Mouse (Mus musculus) stomach, embryonic 16.5 days (tissue): ENCODE measurements at regions not wholly inside any gene's neighbourhood (a gene's known extent, or its start where the extent isn't known, plus 50 kb on each side); places are given as distances from the start of the nearest gene placed in this dataset.

Experiments
- ATAC-seq: fragments of 200-750 bp; cut with Nextera tagmentation; 2 replicates; pipeline ENCODE4 v1.8.0; 2017; ENCODE audit warnings: moderate number of reproducible peaks, moderate TSS enrichment; ENCODE audit not compliant: insufficient read depth, low FRiP score
- H3K27ac ChIP-seq: fragments of 300-500 bp; sonication (generic); 2 replicates; pipeline ENCODE4 v1.5.1; 2014; ENCODE audit warnings: low read length
- H3K27me3 ChIP-seq: fragments of 300-500 bp; sonication (generic); 2 replicates; pipeline ENCODE4 v1.6.1; 2014; ENCODE audit warnings: low read length, control low read depth, mixed read lengths; ENCODE audit not compliant: control insufficient read depth, insufficient read depth
- H3K36me3 ChIP-seq: fragments of 300-500 bp; sonication (generic); 2 replicates; pipeline ENCODE4 v1.6.1; 2014; ENCODE audit warnings: low read length; ENCODE audit not compliant: control insufficient read depth, insufficient read depth
- H3K4me1 ChIP-seq: fragments of 300-500 bp; sonication (generic); 2 replicates; pipeline ENCODE4 v1.6.1; 2014; ENCODE audit warnings: low read length, control low read depth, mixed read lengths; ENCODE audit not compliant: control insufficient read depth, insufficient read depth
- H3K4me2 ChIP-seq: fragments of 300-500 bp; sonication (generic); 2 replicates; pipeline ENCODE4 v1.6.1; 2014; ENCODE audit warnings: low read depth, low read length, mixed read lengths
- H3K4me3 ChIP-seq: fragments of 300-500 bp; sonication (generic); replicated peaks from 2 replicates; pipeline ENCODE4 v1.5.1; 2014; ENCODE audit warnings: mild to moderate bottlenecking, low read length
- H3K9ac ChIP-seq: fragments of 300-500 bp; sonication (generic); 2 replicates; pipeline ENCODE4 v1.6.1; 2014; ENCODE audit warnings: low read length
- H3K9me3 ChIP-seq: fragments of 300-500 bp; sonication (generic); replicated peaks from 2 replicates; pipeline ENCODE4 v1.6.1; 2016; ENCODE audit warnings: low read length, control low read depth; ENCODE audit not compliant: control insufficient read depth
- WGBS: fragments of 180-500 bp; shearing (Covaris S2); extraction: QIAGEN DNeasy Blood & Tissue Kit; methylation state at CpG from one replicate; pipeline ENCODE4 v1.1.7; 2014; 5-methylcytosine and 5-hydroxymethylcytosine counted together

DNA sequence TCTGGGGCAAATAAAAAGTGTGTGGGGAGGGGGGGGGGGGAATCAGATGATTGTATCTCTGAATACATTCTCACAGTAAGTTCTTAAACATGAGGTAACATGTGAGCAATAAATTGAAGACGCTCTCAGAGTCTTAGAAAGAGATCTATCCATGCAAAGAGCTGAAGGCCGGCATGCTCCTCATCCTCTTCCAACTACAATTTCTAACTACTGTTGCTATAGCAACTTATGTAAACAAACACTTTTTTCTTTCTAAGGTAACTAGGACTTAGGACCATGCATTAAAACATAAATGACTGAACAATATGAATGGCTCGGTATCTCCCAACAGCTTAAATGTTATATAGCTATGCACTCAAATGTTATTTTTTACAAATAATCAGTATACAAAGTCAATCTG is 161.2 kb upstream of the Tmem161b start:
- H3K27me3 ChIP-seq = peaks cover 3% of the 10 kb centered on the region; the same call in 1 of the 2 replicates
- no peak overlapping the region for H3K27ac ChIP-seq
- no peak for ATAC-seq
- H3K4me3 ChIP-seq = no peak overlapping the region
- no peaks in the 10 kb centered on the region for H3K9me3 ChIP-seq
- H3K4me1 ChIP-seq = no peaks in the 10 kb centered on the region
- H3K4me2 ChIP-seq = no peak overlapping the region
- no peak overlapping the region for H3K9ac ChIP-seq
- H3K36me3 ChIP-seq = no peaks in the 10 kb centered on the region
- 63% methylated on average over 3 of the region's 3 CpGs for WGBS

DNA sequence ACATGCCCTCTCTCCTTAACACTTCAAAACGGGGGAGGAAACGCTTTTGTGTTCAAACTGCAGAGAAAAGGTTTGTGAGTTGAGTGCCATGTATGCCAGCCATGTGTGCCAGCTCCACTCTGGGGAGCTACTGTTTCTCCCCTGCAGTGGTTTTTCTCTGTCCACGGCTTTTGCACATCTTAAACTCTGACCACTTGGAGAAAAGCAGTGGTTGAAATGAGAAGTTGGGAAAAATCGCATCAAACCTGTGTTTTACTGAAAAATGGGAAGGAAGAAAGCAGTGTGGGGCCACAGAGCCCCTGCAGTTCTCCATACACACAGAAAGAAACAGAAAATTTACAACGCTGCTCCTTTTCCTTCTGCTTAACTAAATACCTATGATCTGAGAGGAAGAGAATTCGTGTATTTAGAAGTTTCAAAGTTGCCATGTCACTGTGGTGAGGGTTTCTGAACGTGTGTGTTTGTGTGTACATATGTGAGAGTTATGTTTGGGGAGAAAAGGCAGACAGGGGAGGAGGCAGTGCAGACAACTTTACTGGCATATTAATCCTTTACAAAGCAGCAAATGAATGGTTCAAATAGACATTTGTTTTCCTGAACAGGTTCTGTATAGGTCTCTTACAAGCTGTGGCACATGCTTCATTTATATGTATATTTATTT is 160.1 kb upstream of the Tmem161b start:
- 35% methylated on average over 7 of the region's 7 CpGs for WGBS
- ATAC-seq = no peak

GRCm38 (mm10) chr13:84062616-84063015 is 159.5 kb upstream of the Tmem161b start:
- H3K27ac ChIP-seq = no peak overlapping the region
- H3K27me3 ChIP-seq = peaks cover 3% of the 10 kb centered on the region; the same call in 1 of the 2 replicates
- no peaks in the 10 kb centered on the region for H3K9me3 ChIP-seq
- 69% methylated on average over 2 of the region's 2 CpGs for WGBS
- H3K4me1 ChIP-seq = no peaks in the 10 kb centered on the region
- H3K36me3 ChIP-seq = no peaks in the 10 kb centered on the region
- ATAC-seq = no peak
- H3K4me2 ChIP-seq = no peak overlapping the region
- H3K4me3 ChIP-seq = no peak overlapping the region
- H3K9ac ChIP-seq = no peak overlapping the region

More for the DNA sequence above, 160.1 kb upstream of the Tmem161b start:
- Histone ChIP-seq H3K27me3 (peaks cover 3% of the 10 kb centered on the region; the same call in 1 of the 2 replicates), H3K4me2 (no peak overlapping the region), H3K27ac (no peak overlapping the region), H3K9me3 (no peaks in the 10 kb centered on the region), H3K4me1 (no peaks in the 10 kb centered on the region), H3K4me3 (no peak overlapping the region), H3K9ac (no peak overlapping the region), H3K36me3 (no peaks in the 10 kb centered on the region)

GRCm38 (mm10) chr13:84063406-84063805 is 158.7 kb upstream of the Tmem161b start:
- no peaks in the 10 kb centered on the region for H3K4me1 ChIP-seq
- H3K27me3 ChIP-seq = peaks cover 3% of the 10 kb centered on the region; the same call in 1 of the 2 replicates
- H3K4me2 ChIP-seq = no peak overlapping the region
- no peak overlapping the region for H3K27ac ChIP-seq
- no peak for ATAC-seq
- 28% methylated on average over 2 of the region's 2 CpGs for WGBS
- H3K36me3 ChIP-seq = no peaks in the 10 kb centered on the region
- no peak overlapping the region for H3K9ac ChIP-seq
- no peak overlapping the region for H3K4me3 ChIP-seq
- H3K9me3 ChIP-seq = no peaks in the 10 kb centered on the region

DNA sequence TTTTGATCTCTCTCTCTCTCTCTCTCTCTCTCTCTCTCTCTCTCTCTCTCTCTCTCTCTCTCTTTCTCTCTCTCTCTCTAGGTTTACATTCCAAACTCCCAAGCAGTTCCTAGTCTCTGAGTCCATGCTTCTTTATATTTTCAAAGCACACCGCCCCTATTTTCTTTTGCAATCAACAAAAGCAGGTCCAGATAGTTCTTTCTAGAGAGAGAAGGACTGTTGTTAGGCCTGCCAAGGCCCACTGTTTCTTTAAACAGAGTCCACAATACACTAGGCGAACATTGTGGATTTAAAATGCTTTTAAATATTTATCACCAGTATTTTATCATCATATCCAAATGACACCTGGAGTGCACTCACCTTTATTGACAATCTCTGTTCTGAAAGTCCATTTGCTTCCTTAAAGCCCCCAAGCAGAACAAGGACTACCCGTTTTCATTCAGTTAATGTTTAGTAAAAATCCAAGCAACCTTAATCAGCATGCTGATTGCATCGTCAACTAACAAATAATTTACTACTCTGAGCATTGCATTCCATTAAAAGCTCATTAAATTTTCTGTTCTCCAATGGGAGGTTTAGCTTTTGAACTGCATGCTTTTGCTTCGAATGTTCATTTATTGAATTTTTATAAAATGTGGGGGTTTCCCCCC is 157.7 kb upstream of the Tmem161b start:
- no peak overlapping the region for H3K4me2 ChIP-seq

DNA sequence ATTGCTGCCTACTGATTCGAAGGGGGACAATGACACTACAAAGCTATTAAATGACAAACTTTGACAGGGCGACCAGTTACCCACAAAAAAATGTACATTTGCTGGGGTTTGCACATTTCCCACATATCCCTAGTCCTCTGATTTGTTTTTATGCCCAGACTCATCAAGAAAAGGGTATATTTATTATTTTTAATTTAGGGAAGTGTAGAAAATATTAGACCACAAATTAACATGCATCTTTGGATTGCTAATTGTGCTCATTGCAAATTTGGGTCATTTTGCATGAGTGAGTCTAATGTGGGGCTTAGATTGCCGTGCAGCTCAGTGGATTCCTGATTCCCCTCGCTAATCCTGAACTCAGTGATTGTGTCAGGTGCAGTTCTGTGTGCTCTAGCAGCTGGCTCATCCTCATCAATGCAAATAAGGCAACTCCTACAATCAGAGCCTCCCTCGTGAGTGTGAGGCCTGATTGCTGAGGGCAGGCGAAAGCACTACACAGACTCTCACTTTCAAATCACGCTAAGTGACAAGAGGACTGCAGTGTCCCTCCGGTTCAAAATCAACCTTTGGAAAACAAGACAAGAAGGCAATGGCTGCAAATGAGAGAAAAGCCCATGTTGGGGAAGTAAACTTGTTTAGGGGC is 156.7 kb upstream of the Tmem161b start:
- no peaks in the 10 kb centered on the region for H3K4me1 ChIP-seq
- no peaks in the 10 kb centered on the region for H3K9me3 ChIP-seq
- no peak overlapping the region for H3K4me3 ChIP-seq
- no peak overlapping the region for H3K9ac ChIP-seq
- H3K27ac ChIP-seq = no peak overlapping the region
- H3K36me3 ChIP-seq = no peaks in the 10 kb centered on the region
- WGBS = 57% methylated on average over 8 of the region's 8 CpGs
- no peak for ATAC-seq
- H3K4me2 ChIP-seq = no peak overlapping the region
- H3K27me3 ChIP-seq = no peaks in the 10 kb centered on the region

More for the DNA sequence above, 157.7 kb upstream of the Tmem161b start:
- WGBS = 52% methylated on average over 5 of the region's 5 CpGs
- H3K4me3 ChIP-seq = no peak overlapping the region
- no peaks in the 10 kb centered on the region for H3K27me3 ChIP-seq
- no peaks in the 10 kb centered on the region for H3K4me1 ChIP-seq
- ATAC-seq = no peak
- H3K36me3 ChIP-seq = no peaks in the 10 kb centered on the region
- no peaks in the 10 kb centered on the region for H3K9me3 ChIP-seq
- H3K27ac ChIP-seq = no peak overlapping the region
- no peak overlapping the region for H3K9ac ChIP-seq

GRCm38 (mm10) chr13:84066211-84066959 is 155.7 kb upstream of the Tmem161b start:
- 51% methylated on average over 15 of the region's 15 CpGs for WGBS
- no peaks in the 10 kb centered on the region for H3K9me3 ChIP-seq
- no peak for ATAC-seq
- no peak overlapping the region for H3K27ac ChIP-seq
- no peak overlapping the region for H3K4me3 ChIP-seq
- H3K36me3 ChIP-seq = no peaks in the 10 kb centered on the region
- no peak overlapping the region for H3K9ac ChIP-seq
- H3K4me2 ChIP-seq = no peak overlapping the region
- H3K4me1 ChIP-seq = no peaks in the 10 kb centered on the region
- H3K27me3 ChIP-seq = no peaks in the 10 kb centered on the region

DNA sequence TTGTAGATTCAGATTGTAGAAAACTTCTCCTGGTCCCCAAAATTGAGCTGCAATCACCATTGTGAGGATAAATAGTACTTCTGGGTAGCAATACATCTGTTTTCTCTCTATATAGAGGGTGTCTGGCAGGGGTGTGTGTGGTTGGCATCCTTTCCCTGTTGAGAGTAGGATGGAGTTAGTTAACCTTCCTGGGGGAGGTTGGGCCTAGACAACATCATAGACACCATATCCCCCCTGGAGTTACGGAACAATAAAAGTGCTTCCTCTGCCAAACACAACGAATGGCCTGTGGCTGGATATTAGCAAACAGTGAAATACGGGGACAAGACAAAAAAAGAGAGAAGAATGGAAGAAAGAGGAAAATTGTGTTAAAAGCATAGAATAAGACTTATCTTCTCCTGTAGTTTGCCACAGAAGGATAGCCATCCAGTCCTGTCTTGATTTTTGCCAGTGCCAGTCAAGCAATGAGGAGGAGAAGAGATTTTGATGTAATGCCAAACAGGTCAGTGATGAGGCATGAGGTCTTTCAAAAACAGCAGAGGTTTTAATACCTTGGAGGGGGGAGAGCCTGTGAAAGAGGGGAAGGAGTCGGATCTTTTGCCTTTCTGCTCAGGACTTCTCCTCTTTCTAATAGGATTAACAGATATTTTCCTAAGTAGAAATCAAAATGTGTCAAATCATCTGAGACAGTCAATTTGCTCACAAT is 155.0 kb upstream of the Tmem161b start:
- no peak for ATAC-seq
- Histone ChIP-seq H3K27me3 (no peaks in the 10 kb centered on the region), H3K4me2 (no peak overlapping the region), H3K9me3 (no peaks in the 10 kb centered on the region), H3K36me3 (no peaks in the 10 kb centered on the region), H3K9ac (no peak overlapping the region), H3K4me1 (no peaks in the 10 kb centered on the region), H3K27ac (no peak overlapping the region), H3K4me3 (no peak overlapping the region)
- WGBS = 62% methylated on average over 4 of the region's 4 CpGs
